Mouse (Mus musculus) olfactory bulb, adult 2 months (tissue): ENCODE results near the gene Dis3.

Experiments
- CTCF ChIP-seq: fragments of 200-500 bp; IDR thresholded peaks from 2 replicates; pipeline ENCODE4 v1.5.1; 2012; ENCODE audit warnings: low read depth, mild to moderate bottlenecking, low read length, moderate library complexity; ENCODE audit not compliant: insufficient read depth
- POLR2A ChIP-seq: fragments of 200-500 bp; IDR thresholded peaks from 2 replicates; pipeline ENCODE4 v1.6.1; 2012; ENCODE audit warnings: mild to moderate bottlenecking, low read depth, low read length, moderate library complexity; ENCODE audit not compliant: insufficient read depth

DNA sequence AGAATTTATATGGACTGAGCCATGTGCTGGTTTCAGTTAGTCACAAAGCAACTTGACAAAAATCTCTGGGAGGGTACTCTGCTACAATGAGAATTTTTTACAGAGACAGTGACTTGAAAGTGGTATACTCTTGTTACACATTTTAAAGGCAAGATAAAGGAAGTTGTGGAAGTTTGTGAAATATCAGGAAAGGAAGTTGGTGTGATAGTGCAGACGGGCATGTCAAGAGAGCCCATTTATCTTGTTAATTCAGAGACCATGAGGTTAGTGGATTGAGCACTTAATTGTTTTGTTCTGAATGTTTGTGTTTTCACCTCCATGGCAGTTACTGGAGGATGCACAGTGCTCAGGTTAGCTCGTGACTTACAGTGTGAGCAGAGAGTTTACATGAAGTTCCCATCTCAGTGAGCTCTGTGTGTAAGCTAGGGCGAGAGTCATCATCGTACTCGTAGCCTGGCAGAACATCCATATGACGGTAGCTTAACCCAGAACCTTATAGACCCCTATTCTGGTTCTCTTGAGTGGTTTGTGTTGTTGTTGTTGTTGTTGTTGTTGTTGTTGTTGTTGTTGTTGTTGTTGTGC is 5.1 kb upstream of the Dis3 start:
- TF ChIP-seq CTCF: no peak
- no peak for TF ChIP-seq POLR2A
